8 mouse cellular contexts compared by ENCODE assay signal in genomic region chr19:32304898-32305297, GRCm38 (mm10).
A peak's percentile ranks its signal among the peaks of the same experiment; 100 is the strongest.
DNase-seq lines count a peak whose midpoint lies in the region; ATAC-seq lines count a peak whose summit lies in the region.

No protein-coding gene starts in this region.

- DNase-seq in urinary bladder, postnatal 25 days (ENCODE audit: low spot score) = peak; percentile 19
- DNase-seq in urinary bladder, adult 2 months (ENCODE audit: low spot score) = no peak
- DNase-seq in heart, embryonic 10.5 days (ENCODE audit: low spot score) = no peak
- peak; percentile 58 to 84 for DNase-seq in kidney, postnatal 36 days
- DNase-seq in layer of hippocampus, postnatal 14 days (ENCODE audit: low spot score in 2 of 2) = no peak
- DNase-seq in embryo, embryonic 9.5 days (ENCODE audit: extremely low spot score) = no peak
- DNase-seq in cerebellum, adult 11 months = no peak

- no peaks in the 10 kb centered on the region for H3K27me3 ChIP-seq in heart, embryonic 10.5 days (ENCODE audit: insufficient read depth, poor library complexity, severe bottlenecking)
- no peaks in the 10 kb centered on the region for H3K27me3 ChIP-seq in forebrain, embryonic 15.5 days

- H3K4me1 ChIP-seq in heart, embryonic 10.5 days = peaks cover 26% of the 10 kb centered on the region
- no peaks in the 10 kb centered on the region for H3K4me1 ChIP-seq in forebrain, embryonic 15.5 days

- no peak for ATAC-seq in forebrain, embryonic 15.5 days (replicated peaks)

- H3K4me2 ChIP-seq in forebrain, embryonic 15.5 days (replicated peaks) = no peak overlapping the region

- no peak overlapping the region for H3K9ac ChIP-seq in forebrain, embryonic 15.5 days (replicated peaks)

- 62% methylated on average over 4 of the region's 4 CpGs for WGBS in heart, embryonic 10.5 days
- WGBS in forebrain, embryonic 15.5 days = 35% methylated on average over 4 of the region's 4 CpGs

- no peak overlapping the region for H3K4me3 ChIP-seq in heart, embryonic 10.5 days
- no peak overlapping the region for H3K4me3 ChIP-seq in forebrain, embryonic 15.5 days

- H3K9me3 ChIP-seq in heart, embryonic 10.5 days = no peaks in the 10 kb centered on the region
- no peaks in the 10 kb centered on the region for H3K9me3 ChIP-seq in forebrain, embryonic 15.5 days

- peak overlapping the region; percentile 24; the same call in 1 of the 2 replicates for H3K27ac ChIP-seq in heart, embryonic 10.5 days
- no peak overlapping the region for H3K27ac ChIP-seq in forebrain, embryonic 15.5 days (replicated peaks)

- no peaks in the 10 kb centered on the region for H3K36me3 ChIP-seq in heart, embryonic 10.5 days
- H3K36me3 ChIP-seq in forebrain, embryonic 15.5 days = no peaks in the 10 kb centered on the region

Comparison
In these comparisons a context has a peak if more than half of its experiments do, and no peak if none do; other contexts are left out.
1. DNase-seq: peak in urinary bladder, postnatal 25 days (single experiment) and kidney, postnatal 36 days (2 of 2); none in urinary bladder, adult 2 months (single experiment), heart, embryonic 10.5 days (single experiment), layer of hippocampus, postnatal 14 days (0 of 2), embryo, embryonic 9.5 days (single experiment) and cerebellum, adult 11 months (single experiment).